Mouse (Mus musculus) bone marrow macrophage, adult 2 months (primary cell): Measurements from ENCODE around the gene Kdsr.

Source experiments
- CTCF ChIP-seq: IDR thresholded peaks from 2 replicates; pipeline ENCODE4 v1.5.1; 2012; ENCODE audit warnings: low read depth, mild to moderate bottlenecking, low read length, moderate library complexity
- POLR2A ChIP-seq: IDR thresholded peaks from 2 replicates; pipeline ENCODE4 v1.6.1; 2012; ENCODE audit warnings: mild to moderate bottlenecking, low read depth, low read length, borderline replicate concordance

DNA sequence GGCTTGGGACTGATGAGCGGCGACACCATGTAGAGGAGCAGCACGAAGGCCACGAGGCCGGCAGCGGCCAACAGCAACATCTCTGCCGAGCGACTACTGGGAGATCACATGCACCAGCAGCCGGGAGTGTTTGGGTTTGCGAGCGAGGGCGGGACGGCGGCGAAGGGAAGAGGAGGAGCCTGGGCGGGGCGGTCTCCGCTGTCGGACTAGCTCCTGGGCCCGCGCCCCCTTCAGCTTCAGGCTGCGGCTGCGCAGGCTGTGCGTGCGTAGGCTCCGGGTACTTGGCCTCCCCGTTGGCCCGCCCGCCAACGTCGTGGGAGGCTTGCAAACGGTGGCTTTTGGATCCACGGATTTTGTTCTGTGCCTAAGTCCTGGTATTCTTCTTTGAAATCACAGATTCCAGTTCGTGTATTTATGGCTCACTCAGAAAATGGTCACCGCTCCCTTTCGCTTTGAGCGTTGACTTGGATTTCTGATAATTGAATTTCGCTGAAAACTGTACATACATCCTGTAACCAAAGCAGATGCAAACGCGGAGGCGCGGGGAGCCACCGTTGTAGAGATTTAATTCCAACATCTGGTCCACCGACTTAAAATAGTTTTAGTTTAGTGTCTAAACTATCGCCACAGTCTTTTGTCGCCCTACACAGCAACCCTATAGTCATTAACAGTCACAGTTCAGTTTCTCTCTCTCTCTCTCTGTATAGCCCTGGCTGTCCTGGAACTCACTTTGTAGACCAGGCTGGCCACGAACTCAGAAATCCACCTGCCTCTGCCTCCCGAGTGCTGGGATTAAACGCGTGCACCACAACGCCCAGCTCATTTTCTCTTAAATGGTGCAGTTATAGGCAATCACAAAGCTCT is at the start of gene Kdsr:
- TF ChIP-seq CTCF: no peak
- TF ChIP-seq POLR2A: 0 out of 2 replicates have a peak, but pooled peaks have one; percentile 63
